Mouse (Mus musculus) myocyte (in vitro differentiated cells): Measurements from ENCODE around the gene Polr1b.

ENCODE experiments used
- E2F4 ChIP-seq: IDR thresholded peaks from one replicate; pipeline ENCODE4 v1.6.1; 2011; ENCODE audit warnings: mild to moderate bottlenecking, control low read depth, moderate library complexity; ENCODE audit not compliant: insufficient read depth
- POLR2A ChIP-seq: IDR thresholded peaks from one replicate; pipeline ENCODE4 v1.6.1; 2011; ENCODE audit warnings: low read depth, mild to moderate bottlenecking, control low read depth, moderate library complexity; ENCODE audit not compliant: insufficient read length
- USF1 ChIP-seq: IDR thresholded peaks from one replicate; pipeline ENCODE4 v1.6.1; 2011; ENCODE audit warnings: low read depth, mild to moderate bottlenecking, control low read depth, moderate library complexity

DNA sequence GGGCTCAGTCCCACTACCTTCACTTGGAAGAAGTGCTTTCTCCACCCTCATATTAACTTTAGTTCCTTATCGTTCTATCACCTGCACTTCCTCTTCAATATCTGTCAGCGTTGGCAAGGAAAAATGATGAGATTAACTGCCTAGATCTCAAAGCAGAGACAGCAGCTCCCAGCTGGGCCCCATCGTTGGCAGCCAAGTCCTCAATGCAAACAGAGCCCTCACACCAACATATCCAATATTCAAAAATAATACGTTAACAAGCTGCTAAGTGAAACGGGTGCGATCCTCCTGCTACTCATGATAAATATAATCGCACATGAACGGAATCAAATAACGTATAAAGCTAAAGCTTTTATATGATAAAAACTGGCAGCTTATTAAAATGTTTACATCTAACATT, 50.3 kb downstream of the Polr1b start:
- no peak for TF ChIP-seq POLR2A
- TF ChIP-seq E2F4, result no peak
- no peak for TF ChIP-seq USF1
